Mouse (Mus musculus): ENCODE data around the gene Txndc2. TPM values are rescaled to one million over a fixed set of nuclear protein-coding genes. Genes with fewer than 3 reads are reported as not detected.

Gene Txndc2
- total and polyA plus RNA-seq, 3 experiments = 0.22 TPM; not detected in 2

DNA sequence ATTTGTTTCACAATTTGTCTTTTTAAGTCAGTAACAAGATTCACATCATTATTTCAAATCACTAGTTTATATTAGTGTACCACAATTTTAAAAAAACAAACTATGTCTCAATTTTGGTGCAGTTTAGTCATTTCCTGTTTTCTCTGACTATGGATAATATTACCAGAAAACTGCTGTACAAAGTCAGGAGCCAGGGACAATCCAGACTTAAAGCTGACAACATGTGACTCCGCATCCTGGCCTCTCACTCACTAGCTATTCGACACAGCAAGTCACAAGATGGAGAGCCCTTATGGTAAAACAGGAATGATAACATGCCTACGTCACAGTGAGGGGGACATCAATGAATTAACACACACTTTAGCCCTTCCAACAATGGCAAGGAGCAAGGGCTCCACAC lies 20.7 kb upstream of the Txndc2 start:
- H3K9me3 ChIP-seq (replicated peaks) = no peaks in the 10 kb centered on the region
- ATAC-seq (ENCODE audit: extremely low read depth, insufficient number of reproducible peaks, low FRiP score, poor library complexity, severe bottlenecking) (no peak), DNase-seq (ENCODE audit: low spot score) (no peak)
- H3K27me3 ChIP-seq (ENCODE audit: insufficient read depth, low read length) = no peaks in the 10 kb centered on the region; the same call in 1 of the 2 replicates
- no peak for TF ChIP-seq CTCF (IDR thresholded peaks at IDR 0.05; ENCODE audit: low read depth, low read length)
- no peak for TF ChIP-seq GATA1 (IDR thresholded peaks at IDR 0.05; ENCODE audit: borderline replicate concordance, low read length)
- TF ChIP-seq GATA2 (IDR thresholded peaks at IDR 0.05; ENCODE audit: borderline replicate concordance, low read depth, low read length) = no peak
- TF ChIP-seq POLR2AphosphoS5 (IDR thresholded peaks at IDR 0.05; ENCODE audit: insufficient replicate concordance, low read depth, low read length) = no peak
- TF ChIP-seq TAL1 (conservative IDR thresholded peaks at IDR 0.05; ENCODE audit: low read depth, low read length) = no peak
- no peak overlapping the region for H3K4me3 ChIP-seq (ENCODE audit: low read depth, low read length)
- peaks cover 3% of the 10 kb centered on the region; the same call in 1 of the 2 replicates for H3K4me1 ChIP-seq (ENCODE audit: insufficient read depth, low read depth, low read length)
- H3K36me3 ChIP-seq (replicated peaks) = no peaks in the 10 kb centered on the region

- H3K36me3 ChIP-seq (replicated peaks) = no peaks in the 10 kb centered on the region
- DNase-seq (ENCODE audit: low spot score) (no peak), ATAC-seq (ENCODE audit: extremely low read depth, insufficient number of reproducible peaks, low FRiP score, poor library complexity, severe bottlenecking) (no peak)
- H3K9me3 ChIP-seq (replicated peaks) = no peaks in the 10 kb centered on the region
- peaks cover 9% of the 10 kb centered on the region; the same call in 1 of the 2 replicates for H3K27me3 ChIP-seq (ENCODE audit: insufficient read depth, low read length)
- H3K4me1 ChIP-seq (ENCODE audit: insufficient read depth, low read depth, low read length) = no peaks in the 10 kb centered on the region; the same call in 1 of the 2 replicates
- no peak overlapping the region for H3K4me3 ChIP-seq (ENCODE audit: low read depth, low read length)
- TF ChIP-seq GATA2 (IDR thresholded peaks at IDR 0.05; ENCODE audit: borderline replicate concordance, low read depth, low read length) (no peak), POLR2AphosphoS5 (IDR thresholded peaks at IDR 0.05; ENCODE audit: insufficient replicate concordance, low read depth, low read length) (no peak), CTCF (IDR thresholded peaks at IDR 0.05; ENCODE audit: low read depth, low read length) (no peak), GATA1 (IDR thresholded peaks at IDR 0.05; ENCODE audit: borderline replicate concordance, low read length) (no peak), TAL1 (conservative IDR thresholded peaks at IDR 0.05; ENCODE audit: low read depth, low read length) (no peak)
Measured at GRCm38 (mm10) chr17:65658416-65658815, 16.4 kb upstream of the Txndc2 start.

DNA sequence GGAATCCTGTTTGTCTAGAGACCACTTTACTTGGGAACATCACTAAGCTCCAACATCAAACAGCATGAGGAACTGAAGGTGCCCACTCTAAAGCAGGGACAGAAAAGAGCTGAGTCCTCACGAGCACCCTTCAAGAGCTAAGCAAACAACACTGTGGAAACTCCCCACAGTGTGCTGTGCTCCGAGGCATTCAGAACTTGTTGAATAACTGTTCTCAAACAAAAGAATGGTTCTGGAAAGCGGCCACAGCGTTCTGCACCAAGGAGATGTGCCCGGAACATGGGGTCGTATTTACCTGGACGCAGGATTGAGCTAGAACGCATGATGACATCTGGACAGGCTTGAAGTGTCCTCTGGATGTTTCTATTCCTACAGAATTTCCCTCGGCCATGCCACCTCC lies 16.0 kb upstream of the Txndc2 start:
- no peaks in the 10 kb centered on the region for H3K9me3 ChIP-seq (replicated peaks)
- ATAC-seq (ENCODE audit: extremely low read depth, insufficient number of reproducible peaks, low FRiP score, poor library complexity, severe bottlenecking) (no peak), DNase-seq (ENCODE audit: low spot score) (no peak)
- no peaks in the 10 kb centered on the region for H3K36me3 ChIP-seq (replicated peaks)
- H3K4me1 ChIP-seq (ENCODE audit: insufficient read depth, low read depth, low read length) = no peaks in the 10 kb centered on the region; the same call in 1 of the 2 replicates
- H3K4me3 ChIP-seq (ENCODE audit: low read depth, low read length) = no peak overlapping the region
- peaks cover 9% of the 10 kb centered on the region; the same call in 1 of the 2 replicates for H3K27me3 ChIP-seq (ENCODE audit: insufficient read depth, low read length)
- TF ChIP-seq POLR2AphosphoS5 (IDR thresholded peaks at IDR 0.05; ENCODE audit: insufficient replicate concordance, low read depth, low read length) = no peak
- no peak for TF ChIP-seq GATA1 (IDR thresholded peaks at IDR 0.05; ENCODE audit: borderline replicate concordance, low read length)
- no peak for TF ChIP-seq GATA2 (IDR thresholded peaks at IDR 0.05; ENCODE audit: borderline replicate concordance, low read depth, low read length)
- no peak for TF ChIP-seq TAL1 (conservative IDR thresholded peaks at IDR 0.05; ENCODE audit: low read depth, low read length)
- TF ChIP-seq CTCF (IDR thresholded peaks at IDR 0.05; ENCODE audit: low read depth, low read length) = no peak

DNA sequence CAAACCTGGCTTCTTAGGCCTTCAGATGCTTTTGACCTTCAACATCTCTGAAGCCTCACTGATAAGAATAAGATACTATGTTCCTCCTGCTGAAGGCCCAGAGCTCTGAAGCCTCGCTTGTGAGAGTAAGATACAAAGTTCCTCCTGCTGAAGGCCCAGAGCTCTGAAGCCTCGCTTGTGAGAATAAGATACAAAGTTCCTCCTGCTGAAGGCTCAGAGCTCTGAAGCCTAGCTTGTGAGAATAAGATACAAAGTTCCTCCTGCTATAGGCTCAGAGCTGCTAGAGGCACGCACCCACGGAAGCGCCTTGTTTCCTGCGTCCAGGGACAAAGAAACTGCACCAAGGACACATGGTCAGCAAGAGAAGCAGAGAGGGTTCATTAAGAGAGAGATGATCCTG lies 14.8 kb upstream of the Txndc2 start:
- no peak for TF ChIP-seq GATA2 (IDR thresholded peaks at IDR 0.05; ENCODE audit: borderline replicate concordance, low read depth, low read length)
- no peak for TF ChIP-seq GATA1 (IDR thresholded peaks at IDR 0.05; ENCODE audit: borderline replicate concordance, low read length)
- no peak for TF ChIP-seq TAL1 (conservative IDR thresholded peaks at IDR 0.05; ENCODE audit: low read depth, low read length)
- TF ChIP-seq CTCF (IDR thresholded peaks at IDR 0.05; ENCODE audit: low read depth, low read length) = no peak
- TF ChIP-seq POLR2AphosphoS5 (IDR thresholded peaks at IDR 0.05; ENCODE audit: insufficient replicate concordance, low read depth, low read length) = no peak
- Histone ChIP-seq H3K4me1 (ENCODE audit: insufficient read depth, low read depth, low read length) (no peaks in the 10 kb centered on the region; the same call in 1 of the 2 replicates), H3K27me3 (ENCODE audit: insufficient read depth, low read length) (peaks cover 9% of the 10 kb centered on the region; the same call in 1 of the 2 replicates), H3K4me3 (ENCODE audit: low read depth, low read length) (no peak overlapping the region), H3K9me3 (replicated peaks) (no peaks in the 10 kb centered on the region), H3K36me3 (replicated peaks) (no peaks in the 10 kb centered on the region)
- ATAC-seq (ENCODE audit: extremely low read depth, insufficient number of reproducible peaks, low FRiP score, poor library complexity, severe bottlenecking) = no peak
- no peak for DNase-seq (ENCODE audit: low spot score)

GRCm38 (mm10) chr17:65656076-65656475 lies 14.1 kb upstream of the Txndc2 start:
- H3K4me1 ChIP-seq (ENCODE audit: insufficient read depth, low read depth, low read length) = no peaks in the 10 kb centered on the region; the same call in 1 of the 2 replicates

GRCm38 (mm10) chr17:65655608-65656007 lies 13.6 kb upstream of the Txndc2 start:
- ATAC-seq (ENCODE audit: extremely low read depth, insufficient number of reproducible peaks, low FRiP score, poor library complexity, severe bottlenecking) = no peak
- TF ChIP-seq GATA2 (IDR thresholded peaks at IDR 0.05; ENCODE audit: borderline replicate concordance, low read depth, low read length) (no peak), CTCF (IDR thresholded peaks at IDR 0.05; ENCODE audit: low read depth, low read length) (no peak), POLR2AphosphoS5 (IDR thresholded peaks at IDR 0.05; ENCODE audit: insufficient replicate concordance, low read depth, low read length) (no peak), TAL1 (conservative IDR thresholded peaks at IDR 0.05; ENCODE audit: low read depth, low read length) (no peak), GATA1 (IDR thresholded peaks at IDR 0.05; ENCODE audit: borderline replicate concordance, low read length) (no peak)
- H3K36me3 ChIP-seq (replicated peaks) = no peaks in the 10 kb centered on the region

More at GRCm38 (mm10) chr17:65656076-65656475, 14.1 kb upstream of the Txndc2 start:
- H3K36me3 ChIP-seq (replicated peaks) = no peaks in the 10 kb centered on the region
- no peak for TF ChIP-seq CTCF (IDR thresholded peaks at IDR 0.05; ENCODE audit: low read depth, low read length)
- TF ChIP-seq TAL1 (conservative IDR thresholded peaks at IDR 0.05; ENCODE audit: low read depth, low read length) = no peak
- no peak for TF ChIP-seq POLR2AphosphoS5 (IDR thresholded peaks at IDR 0.05; ENCODE audit: insufficient replicate concordance, low read depth, low read length)
- no peak for TF ChIP-seq GATA1 (IDR thresholded peaks at IDR 0.05; ENCODE audit: borderline replicate concordance, low read length)
- no peak for TF ChIP-seq GATA2 (IDR thresholded peaks at IDR 0.05; ENCODE audit: borderline replicate concordance, low read depth, low read length)
- ATAC-seq (ENCODE audit: extremely low read depth, insufficient number of reproducible peaks, low FRiP score, poor library complexity, severe bottlenecking) (no peak), DNase-seq (ENCODE audit: low spot score) (no peak)
- H3K9me3 ChIP-seq (replicated peaks) = no peaks in the 10 kb centered on the region
- no peak overlapping the region for H3K4me3 ChIP-seq (ENCODE audit: low read depth, low read length)
- H3K27me3 ChIP-seq (ENCODE audit: insufficient read depth, low read length) = peaks cover 9% of the 10 kb centered on the region; the same call in 1 of the 2 replicates

More at GRCm38 (mm10) chr17:65655608-65656007, 13.6 kb upstream of the Txndc2 start:
- Histone ChIP-seq H3K27me3 (ENCODE audit: insufficient read depth, low read length) (peaks cover 9% of the 10 kb centered on the region; the same call in 1 of the 2 replicates), H3K4me1 (ENCODE audit: insufficient read depth, low read depth, low read length) (no peaks in the 10 kb centered on the region; the same call in 1 of the 2 replicates), H3K4me3 (ENCODE audit: low read depth, low read length) (no peak overlapping the region), H3K9me3 (replicated peaks) (no peaks in the 10 kb centered on the region)
- no peak for DNase-seq (ENCODE audit: low spot score)

All from G1E (cell line).